Mouse (Mus musculus) left cerebral cortex, postnatal 10 days (tissue): Measurements from ENCODE around the gene Fam160a1. TPM values are rescaled to one million over a fixed set of nuclear protein-coding genes. Genes with fewer than 3 reads are reported as not detected.

Experiments
- DNase-seq, 2 experiments: peaks; one replicate each; pipeline ENCODE4 v3.0.0; 2021 to 2022; ENCODE audit warnings: low spot score in 2 of 2, mixed read lengths in 1 of 2; ENCODE audit errors: extremely low spot score in 1 of 2
- intact Hi-C: fragments of 180-260 bp; cut with DNase I; formaldehyde crosslinking; loops from one replicate; pipeline ENCODE4 v1.15.1; 2025
- total RNA-seq, 2 experiments: library from RNA; stranded (reverse); gene quantifications; 2 replicates each; pipeline ENCODE4 v1.2.3; 2021

Fam160a1 gene
- total RNA-seq, 2 experiments from 2014 or later: 4.2 to 4.4 TPM

GRCm38 (mm10) chr3:85661926-85662813 lies 154.9 kb downstream of the Fam160a1 start:
- peak in 1 of 2 experiments; percentile 46 for DNase-seq
- intact Hi-C loops: loop anchor here (10.0 kb wide), 1 partner anchor 707 kb away; no protein-coding TSS in a partner anchor

- no peak for DNase-seq
- intact Hi-C loops: loop anchor here (10.0 kb wide), 1 partner anchor 705 kb away; no protein-coding TSS in a partner anchor
Observed at GRCm38 (mm10) chr3:85659681-85660080, 157.4 kb downstream of the Fam160a1 start.

GRCm38 (mm10) chr3:85655538-85655937 lies 161.6 kb downstream of the Fam160a1 start:
- DNase-seq: no peak
- intact Hi-C loops: no loop called here

GRCm38 (mm10) chr3:85652727-85653665 lies 164.1 kb downstream of the Fam160a1 start:
- intact Hi-C loops: no loop called here
- no peak for DNase-seq

GRCm38 (mm10) chr3:85649176-85649575 lies 167.9 kb downstream of the Fam160a1 start:
- intact Hi-C loops: no loop called here
- no peak for DNase-seq

GRCm38 (mm10) chr3:85645517-85646004 lies 171.5 kb downstream of the Fam160a1 start:
- no peak for DNase-seq
- intact Hi-C loops: no loop called here

GRCm38 (mm10) chr3:85644814-85645213 lies 172.3 kb downstream of the Fam160a1 start:
- intact Hi-C loops: no loop called here
- no peak for DNase-seq

- no peak for DNase-seq
- intact Hi-C loops: no loop called here
Observed at GRCm38 (mm10) chr3:85641751-85642150, 175.3 kb downstream of the Fam160a1 start.

GRCm38 (mm10) chr3:85636716-85637447 lies 180.2 kb downstream of the Fam160a1 start:
- intact Hi-C loops: no loop called here
- DNase-seq: no peak

- no peak for DNase-seq
- intact Hi-C loops: no loop called here
Observed at GRCm38 (mm10) chr3:85635591-85635990, 181.5 kb downstream of the Fam160a1 start.

- no peak for DNase-seq
- intact Hi-C loops: no loop called here
Observed at GRCm38 (mm10) chr3:85635126-85635419, 182.0 kb downstream of the Fam160a1 start.

GRCm38 (mm10) chr3:85634389-85635125 lies 182.5 kb downstream of the Fam160a1 start:
- DNase-seq: no peak
- intact Hi-C loops: no loop called here

GRCm38 (mm10) chr3:85633733-85634132 lies 183.4 kb downstream of the Fam160a1 start:
- DNase-seq: no peak
- intact Hi-C loops: no loop called here

- intact Hi-C loops: no loop called here
- DNase-seq: no peak
Observed at GRCm38 (mm10) chr3:85629895-85630510, 187.1 kb downstream of the Fam160a1 start.

GRCm38 (mm10) chr3:85619751-85620150 lies 197.3 kb downstream of the Fam160a1 start:
- intact Hi-C loops: no loop called here
- no peak for DNase-seq

GRCm38 (mm10) chr3:85619345-85619744 lies 197.7 kb downstream of the Fam160a1 start:
- DNase-seq: no peak
- intact Hi-C loops: no loop called here

GRCm38 (mm10) chr3:85618885-85619284 lies 198.2 kb downstream of the Fam160a1 start:
- no peak for DNase-seq
- intact Hi-C loops: no loop called here

- intact Hi-C loops: no loop called here
- no peak for DNase-seq
Observed at GRCm38 (mm10) chr3:85616389-85616788, 200.7 kb downstream of the Fam160a1 start.
